Mouse (Mus musculus) bone marrow, adult 2 months (tissue): ENCODE measurements around the gene Guk1. TPM values are rescaled to one million over a fixed set of nuclear protein-coding genes. Genes with fewer than 3 reads are reported as not detected.

Source experiments
- H3K27ac ChIP-seq: fragments of 200-500 bp; 2 replicates; pipeline ENCODE4 v1.5.1; 2012; ENCODE audit warnings: low read depth, mild to moderate bottlenecking, control low read depth, inconsistent platforms, low read length; ENCODE audit not compliant: control insufficient read depth, poor library complexity, insufficient read depth
- H3K4me1 ChIP-seq: fragments of 200-500 bp; 2 replicates; pipeline ENCODE4 v1.6.1; 2011; ENCODE audit warnings: low read length; ENCODE audit not compliant: control insufficient read depth, insufficient read depth
- H3K4me3 ChIP-seq: fragments of 200-500 bp; replicated peaks from 2 replicates; pipeline ENCODE3; 2011; ENCODE audit warnings: mild to moderate bottlenecking, low read depth, low read length, control low read depth; ENCODE audit not compliant: control insufficient read depth
- CTCF ChIP-seq: fragments of 200-500 bp; IDR thresholded peaks from 2 replicates; pipeline ENCODE4 v1.5.1; 2011; ENCODE audit warnings: low read length, control low read depth; ENCODE audit not compliant: control insufficient read depth, insufficient read depth
- POLR2A ChIP-seq: fragments of 200-500 bp; IDR thresholded peaks from 2 replicates; pipeline ENCODE4 v1.6.1; 2011; ENCODE audit warnings: low read depth, mild to moderate bottlenecking, control low read depth, low read length, borderline replicate concordance; ENCODE audit not compliant: control insufficient read depth
- WGBS: fragments of 180-500 bp; shearing (Covaris S2); methylation state at CpG from one replicate; pipeline ENCODE4 v1.1.7; 2018; 5-methylcytosine and 5-hydroxymethylcytosine counted together
- polyA plus RNA-seq: library from polyadenylated mRNA; stranded (reverse); fragments of >200 nt; gene quantifications from 2 replicates; pipeline ENCODE4 v1.2.4, GENCODE M21; 2011; ENCODE audit warnings: low replicate concordance; ENCODE audit not compliant: missing spikeins, insufficient read depth, insufficient read length

The Guk1 gene
- polyA plus RNA-seq, 1 experiment = 40.5 TPM

GRCm38 (mm10) chr11:59202081-59202995, 10.3 kb upstream of the Guk1 start, which contains the start of gene Mrpl55:
TSS of gene Mrpl55 (plus strand) at chr11:59202486.
- peak within 1 kb of the TSS; percentile 87 for H3K4me3 ChIP-seq
- peak; percentile 63; the same call in 1 of the 2 replicates for TF ChIP-seq POLR2A
- TF ChIP-seq CTCF = no peak
- WGBS = under 1% methylated on average over 63 of the region's 63 CpGs
- no peaks in the 10 kb centered on the region; the same call in none of the 2 replicates for H3K4me1 ChIP-seq
- peak within 1 kb of the TSS; percentile 87 for H3K27ac ChIP-seq

GRCm38 (mm10) chr11:59201216-59202002, 9.4 kb upstream of the Guk1 start:
- H3K4me3 ChIP-seq = peak overlapping the region; percentile 87
- no peak for TF ChIP-seq POLR2A
- no peak for TF ChIP-seq CTCF
- 8% methylated on average over 16 of the region's 16 CpGs for WGBS

GRCm38 (mm10) chr11:59196230-59196629, 4.2 kb upstream of the Guk1 start:
- no peak overlapping the region for H3K4me3 ChIP-seq
- TF ChIP-seq CTCF = no peak
- no peak for TF ChIP-seq POLR2A
- no peak overlapping the region for H3K27ac ChIP-seq
- H3K4me1 ChIP-seq = no peaks in the 10 kb centered on the region; the same call in none of the 2 replicates

More at GRCm38 (mm10) chr11:59201216-59202002, 9.4 kb upstream of the Guk1 start:
- Histone ChIP-seq H3K27ac (peak overlapping the region; percentile 87), H3K4me1 (no peaks in the 10 kb centered on the region; the same call in none of the 2 replicates)

GRCm38 (mm10) chr11:59191231-59192058, 567 bp downstream of the Guk1 start:
- Histone ChIP-seq H3K4me1 (no peaks in the 10 kb centered on the region), H3K27ac (peak overlapping the region; percentile 79), H3K4me3 (peak overlapping the region; percentile 86)
- TF ChIP-seq POLR2A = peak; percentile 80; the same call in 1 of the 2 replicates
- TF ChIP-seq CTCF = no peak
- WGBS = under 1% methylated on average over 56 of the region's 59 CpGs

- Histone ChIP-seq H3K4me3 (no peak overlapping the region), H3K27ac (no peak overlapping the region), H3K4me1 (no peaks in the 10 kb centered on the region)
- 82% methylated on average over 6 of the region's 6 CpGs for WGBS
- TF ChIP-seq CTCF (no peak), POLR2A (no peak)
These were observed 4.3 kb downstream of the Guk1 start for GRCm38 (mm10) chr11:59187706-59188105.

GRCm38 (mm10) chr11:59185490-59185889, 6.5 kb downstream of the Guk1 start:
- WGBS = 84% methylated on average over 5 of the region's 5 CpGs
- Histone ChIP-seq H3K4me1 (no peaks in the 10 kb centered on the region), H3K4me3 (no peak overlapping the region), H3K27ac (no peak overlapping the region)
- TF ChIP-seq CTCF = no peak
- no peak for TF ChIP-seq POLR2A

GRCm38 (mm10) chr11:59183821-59184220, 8.2 kb downstream of the Guk1 start:
- TF ChIP-seq CTCF (peak; percentile 82), POLR2A (no peak)
- 41% methylated on average over 3 of the region's 3 CpGs for WGBS
- no peak overlapping the region for H3K27ac ChIP-seq
- no peak overlapping the region for H3K4me3 ChIP-seq
- H3K4me1 ChIP-seq = no peaks in the 10 kb centered on the region

- Histone ChIP-seq H3K4me1 (no peaks in the 10 kb centered on the region), H3K4me3 (no peak within 1 kb of the TSS), H3K27ac (no peak within 1 kb of the TSS)
- no peak for TF ChIP-seq CTCF
- TF ChIP-seq POLR2A = no peak
- 70% methylated on average over 3 of the region's 3 CpGs for WGBS
These were observed 9.1 kb downstream of the Guk1 start, which contains the start of gene Gjc2 for GRCm38 (mm10) chr11:59182864-59183331. TSS of gene Gjc2 (minus strand) at chr11:59183213.
